Mouse (Mus musculus): ENCODE results near the gene Gstt1.
"Not testable (repeated sequence)": the region's sequence is repeated elsewhere in the genome, so short reads cannot be mapped to it uniquely, and the experiment has no call there.

Gstt1 gene

GRCm38 (mm10) chr10:75798176-75798696 is at the start of gene Gstt1:
Gstt1 (minus strand) TSS chr10:75798584.
- no peak for DNase-seq (ENCODE audit: low spot score)

- DNase-seq (ENCODE audit: low spot score) = no peak
Observed at GRCm38 (mm10) chr10:75845306-75845930, 47.0 kb upstream of the Gstt1 start.

GRCm38 (mm10) chr10:75844800-75845199 is 46.4 kb upstream of the Gstt1 start:
- no peak for DNase-seq (ENCODE audit: low spot score)

GRCm38 (mm10) chr10:75843898-75844297 is 45.5 kb upstream of the Gstt1 start:
- DNase-seq (ENCODE audit: low spot score) = not testable (repeated sequence)

- DNase-seq (ENCODE audit: low spot score) = peak; percentile 37
Observed at GRCm38 (mm10) chr10:75839092-75839491, 40.7 kb upstream of the Gstt1 start.

GRCm38 (mm10) chr10:75837248-75837759 is 38.9 kb upstream of the Gstt1 start, which contains the start of gene Gstt2:
Gstt2 (minus strand) TSS chr10:75837424.
- peak; percentile 54 for DNase-seq (ENCODE audit: low spot score)

- peak; percentile 84 for DNase-seq (ENCODE audit: low spot score)
Observed at GRCm38 (mm10) chr10:75835761-75836531, 37.6 kb upstream of the Gstt1 start.

- peak; percentile 86 for DNase-seq (ENCODE audit: low spot score)
Observed at GRCm38 (mm10) chr10:75835307-75835706, 36.9 kb upstream of the Gstt1 start.

GRCm38 (mm10) chr10:75834721-75835120 is 36.3 kb upstream of the Gstt1 start:
- DNase-seq (ENCODE audit: low spot score) = no peak

GRCm38 (mm10) chr10:75834250-75834649 is 35.9 kb upstream of the Gstt1 start:
- DNase-seq (ENCODE audit: low spot score) = peak; percentile 50

GRCm38 (mm10) chr10:75833456-75834080 is 35.2 kb upstream of the Gstt1 start:
- DNase-seq (ENCODE audit: low spot score) = no peak

- DNase-seq (ENCODE audit: low spot score) = peak; percentile 66
Observed at GRCm38 (mm10) chr10:75832272-75832895, 34.0 kb upstream of the Gstt1 start.

GRCm38 (mm10) chr10:75830275-75830670 is 31.9 kb upstream of the Gstt1 start:
- DNase-seq (ENCODE audit: low spot score) = no peak

- DNase-seq (ENCODE audit: low spot score) = no peak
Observed at GRCm38 (mm10) chr10:75829529-75830274, 31.3 kb upstream of the Gstt1 start.

- no peak for DNase-seq (ENCODE audit: low spot score)
Observed at GRCm38 (mm10) chr10:75828500-75828931, 30.1 kb upstream of the Gstt1 start.

- no peak for DNase-seq (ENCODE audit: low spot score)
Observed at GRCm38 (mm10) chr10:75827668-75828360, 29.4 kb upstream of the Gstt1 start.

- no peak for DNase-seq (ENCODE audit: low spot score)
Observed at GRCm38 (mm10) chr10:75824530-75824929, 26.1 kb upstream of the Gstt1 start.

GRCm38 (mm10) chr10:75823782-75824181 is 25.4 kb upstream of the Gstt1 start:
- DNase-seq (ENCODE audit: low spot score) = no peak

- no peak for DNase-seq (ENCODE audit: low spot score)
Observed at GRCm38 (mm10) chr10:75822443-75822842, 24.1 kb upstream of the Gstt1 start, which contains the start of gene Gstt4. Gstt4 (minus strand) TSS chr10:75822543.

- DNase-seq (ENCODE audit: low spot score) = no peak
Observed at GRCm38 (mm10) chr10:75819882-75820281, 21.5 kb upstream of the Gstt1 start.

GRCm38 (mm10) chr10:75818641-75819040 is 20.3 kb upstream of the Gstt1 start:
- DNase-seq (ENCODE audit: low spot score) = no peak
